ENCODE assay signal across 8 mouse cellular contexts in the genomic region with DNA sequence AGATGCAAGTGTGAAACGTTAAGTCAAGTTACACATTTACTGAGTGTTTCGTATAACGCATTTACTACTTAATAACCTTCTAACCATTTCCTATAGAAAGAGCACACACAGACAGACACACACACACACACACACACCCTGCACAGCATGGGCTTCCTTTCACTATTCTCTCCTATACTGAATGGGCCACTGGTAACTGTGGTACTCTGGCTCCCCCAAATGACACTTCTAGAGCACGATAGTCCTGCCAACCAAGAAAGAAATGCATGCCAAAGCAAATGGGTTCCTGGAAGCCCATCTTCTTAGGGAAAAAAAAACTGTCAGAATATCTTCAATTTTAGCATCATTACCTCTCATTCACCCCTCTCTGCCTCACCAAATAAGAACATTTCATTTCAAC. TPM values are rescaled to one million over a fixed set of nuclear protein-coding genes. Genes with fewer than 3 reads are reported as not detected.
A peak's percentile ranks its signal among the peaks of the same experiment; 100 is the strongest.
DNase-seq lines count a peak whose midpoint lies in the region; ATAC-seq lines count a peak whose summit lies in the region.

No protein-coding gene starts in this region.

- H3K4me3 ChIP-seq in forebrain, embryonic 12.5 days (replicated peaks), result no peak overlapping the region
- H3K4me3 ChIP-seq in forebrain, embryonic 11.5 days (ENCODE audit: low read depth, low read length), result no peak overlapping the region
- no peak overlapping the region for H3K4me3 ChIP-seq in neural tube, embryonic 15.5 days (replicated peaks)

- H3K4me1 ChIP-seq in forebrain, embryonic 12.5 days, result no peaks in the 10 kb centered on the region
- H3K4me1 ChIP-seq in forebrain, embryonic 11.5 days (replicated peaks; ENCODE audit: control insufficient read depth, insufficient read depth, low read length), result no peaks in the 10 kb centered on the region
- no peaks in the 10 kb centered on the region for H3K4me1 ChIP-seq in neural tube, embryonic 15.5 days

- no peak overlapping the region for H3K27ac ChIP-seq in forebrain, embryonic 12.5 days
- H3K27ac ChIP-seq in forebrain, embryonic 11.5 days (ENCODE audit: low read depth, low read length), result no peak overlapping the region
- H3K27ac ChIP-seq in neural tube, embryonic 15.5 days (replicated peaks), result no peak overlapping the region

- ATAC-seq in forebrain, embryonic 12.5 days (ENCODE audit: low FRiP score), result peak; percentile 49; the same call in 1 of the 2 replicates
- ATAC-seq in forebrain, embryonic 11.5 days (replicated peaks; ENCODE audit: low FRiP score), result no peak
- ATAC-seq in frontal cortex, adult (ENCODE audit: low TSS enrichment), result peak; percentile 91
- peak; percentile 86; the same call in 1 of the 2 replicates for ATAC-seq in neural tube, embryonic 15.5 days (ENCODE audit: low FRiP score)

- no peaks in the 10 kb centered on the region for H3K9me3 ChIP-seq in forebrain, embryonic 12.5 days
- H3K9me3 ChIP-seq in forebrain, embryonic 11.5 days (ENCODE audit: control insufficient read depth, low read length), result no peaks in the 10 kb centered on the region
- no peaks in the 10 kb centered on the region for H3K9me3 ChIP-seq in neural tube, embryonic 15.5 days (replicated peaks)

- H3K9ac ChIP-seq in forebrain, embryonic 12.5 days, result no peak overlapping the region
- no peak overlapping the region for H3K9ac ChIP-seq in forebrain, embryonic 11.5 days (ENCODE audit: low read length)
- no peak overlapping the region for H3K9ac ChIP-seq in neural tube, embryonic 15.5 days (replicated peaks)

- H3K27me3 ChIP-seq in forebrain, embryonic 12.5 days, result no peaks in the 10 kb centered on the region
- H3K27me3 ChIP-seq in forebrain, embryonic 11.5 days (ENCODE audit: control insufficient read depth, insufficient read depth, low read length), result no peaks in the 10 kb centered on the region
- H3K27me3 ChIP-seq in neural tube, embryonic 15.5 days (replicated peaks), result no peaks in the 10 kb centered on the region

- WGBS in forebrain, embryonic 12.5 days, result 68% methylated on average over 4 of the region's 4 CpGs
- WGBS in forebrain, embryonic 11.5 days, result 86% methylated on average over 4 of the region's 4 CpGs
- WGBS in neural tube, embryonic 15.5 days, result 46% methylated on average over 4 of the region's 4 CpGs

- H3K36me3 ChIP-seq in forebrain, embryonic 12.5 days (replicated peaks), result peaks cover 46% of the 10 kb centered on the region
- H3K36me3 ChIP-seq in forebrain, embryonic 11.5 days (ENCODE audit: control insufficient read depth, insufficient read depth, low read length), result no peaks in the 10 kb centered on the region; the same call in 1 of the 2 replicates
- 0 out of 2 replicates have a peak, but pooled peaks cover 6% of the 10 kb centered on the region for H3K36me3 ChIP-seq in neural tube, embryonic 15.5 days

- DNase-seq in forebrain, embryonic 11.5 days (ENCODE audit: low spot score), result no peak
- peak; percentile 25 for DNase-seq in lung, postnatal 10 days
- DNase-seq in lung, postnatal 4 days, result no peak
- no peak for DNase-seq in gastrocnemius, postnatal 25 days
- DNase-seq in natural killer cell, adult 2 months (ENCODE audit: low spot score in 2 of 2), result no peak

- no peak overlapping the region for H3K4me2 ChIP-seq in forebrain, embryonic 12.5 days
- no peak overlapping the region for H3K4me2 ChIP-seq in forebrain, embryonic 11.5 days (ENCODE audit: low read depth, low read length, severe bottlenecking)
- H3K4me2 ChIP-seq in neural tube, embryonic 15.5 days, result no peak overlapping the region

RNA-seq across cellular contexts. Expression of gene Prim2, which starts 22.4 kb away (rescaled TPM):
- polyA plus RNA-seq in forebrain, embryonic 12.5 days (2016; fragmentation: Nextera tagmentation; extraction: Ambion mirVana), result 50.0 and 50.7 TPM in 2 replicates
- 58.4 and 58.8 TPM in 2 replicates for polyA plus RNA-seq in forebrain, embryonic 11.5 days (2014; fragmentation: Nextera tagmentation; extraction: Ambion mirVana)
- 21.3 and 28.0 TPM in 2 replicates for polyA plus RNA-seq in neural tube, embryonic 15.5 days (2015; fragmentation: Nextera tagmentation; extraction: Ambion mirVana)
- total RNA-seq in gastrocnemius, postnatal 25 days (2021), result 1 to 10 TPM; 1.3 to 1.8 TPM
